Mouse (Mus musculus): Measurements from ENCODE around the gene Yif1b. TPM values are rescaled to one million over a fixed set of nuclear protein-coding genes. Genes with fewer than 3 reads are reported as not detected.

Yif1b gene
- total RNA-seq, 2 experiments from 2014 or later = 5.6 to 8.0 TPM

DNA sequence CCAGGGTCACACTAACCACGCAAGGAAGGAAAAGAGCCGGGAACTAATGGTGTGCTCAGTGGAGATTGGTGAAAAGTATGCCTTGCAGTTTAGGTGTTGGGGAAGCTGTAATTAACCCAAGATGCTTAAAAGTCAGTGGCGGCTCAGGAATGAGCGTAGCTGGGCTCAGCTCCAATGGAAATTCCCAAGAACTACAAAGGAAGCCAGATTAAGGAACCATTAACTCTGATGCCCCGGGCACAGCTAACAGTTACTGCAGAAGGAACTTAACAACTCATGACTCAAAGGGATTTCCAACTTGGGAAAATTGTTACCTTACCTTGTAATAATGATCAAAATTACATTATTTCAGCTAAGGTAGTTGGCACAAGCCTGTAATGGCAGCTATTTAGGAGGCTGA is 38.6 kb downstream of the Yif1b start:
- no peak for ATAC-seq (replicated peaks; ENCODE audit: low FRiP score, poor library complexity, severe bottlenecking)

DNA sequence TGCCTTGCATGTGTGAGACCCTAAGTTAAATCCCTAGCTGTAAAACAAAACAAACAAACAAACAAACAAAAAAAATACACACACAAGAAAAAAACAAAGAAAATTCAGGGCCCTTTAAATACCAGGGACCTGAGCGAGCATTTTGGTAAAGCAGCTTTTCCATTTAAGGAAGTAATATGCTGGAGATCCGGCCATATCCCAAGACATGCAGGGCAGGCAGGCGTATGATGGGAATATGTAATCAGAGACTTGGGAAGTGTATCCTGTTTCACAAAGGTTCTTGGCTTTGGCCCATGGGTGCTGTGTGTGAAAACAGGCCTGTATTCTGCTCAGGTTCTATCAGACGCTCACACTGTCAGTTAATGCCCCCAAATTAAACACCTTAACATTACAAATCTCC is 39.4 kb downstream of the Yif1b start:
- no peak for ATAC-seq (replicated peaks; ENCODE audit: low FRiP score, poor library complexity, severe bottlenecking)

DNA sequence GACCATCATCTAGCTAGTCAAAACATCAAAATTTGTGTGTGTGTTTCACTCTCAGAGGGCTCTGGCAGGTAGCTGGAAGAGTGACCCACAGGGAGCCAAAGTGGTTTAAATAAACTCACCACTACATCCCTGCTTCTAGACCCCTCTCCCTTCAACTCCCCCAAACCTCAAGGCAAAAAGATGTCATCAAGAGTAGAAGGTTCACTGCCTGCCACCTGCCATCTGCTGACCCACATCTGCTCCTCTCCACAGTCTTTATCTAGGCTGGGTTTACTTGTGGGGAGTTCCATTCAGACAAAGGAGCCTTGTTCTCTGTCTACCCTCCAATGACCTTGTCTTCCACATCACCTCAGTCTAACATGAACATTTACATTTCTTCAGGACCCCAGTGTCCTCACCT is 41.1 kb downstream of the Yif1b start:
- no peak for ATAC-seq (replicated peaks; ENCODE audit: low FRiP score, poor library complexity, severe bottlenecking)

DNA sequence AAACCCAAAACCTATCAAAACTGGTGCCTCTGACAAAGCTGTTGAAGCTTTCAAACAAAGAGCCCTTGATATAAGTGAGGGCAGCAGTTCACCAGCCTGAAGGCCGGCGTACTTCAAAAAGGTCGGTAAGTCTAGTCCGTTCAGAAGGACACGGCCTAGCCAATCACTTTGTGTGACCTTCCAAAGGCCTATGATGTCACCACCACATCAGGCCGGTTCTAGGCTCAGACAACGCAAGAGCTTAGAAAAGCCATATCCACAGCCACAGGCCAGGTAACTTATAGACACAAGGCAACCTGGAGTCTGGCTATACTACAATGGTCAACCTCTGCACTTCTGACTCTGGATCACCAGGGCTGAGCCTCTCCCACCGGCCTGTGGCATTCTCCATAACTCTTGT is 41.8 kb downstream of the Yif1b start:
- ATAC-seq (replicated peaks; ENCODE audit: low FRiP score, poor library complexity, severe bottlenecking) = no peak

DNA sequence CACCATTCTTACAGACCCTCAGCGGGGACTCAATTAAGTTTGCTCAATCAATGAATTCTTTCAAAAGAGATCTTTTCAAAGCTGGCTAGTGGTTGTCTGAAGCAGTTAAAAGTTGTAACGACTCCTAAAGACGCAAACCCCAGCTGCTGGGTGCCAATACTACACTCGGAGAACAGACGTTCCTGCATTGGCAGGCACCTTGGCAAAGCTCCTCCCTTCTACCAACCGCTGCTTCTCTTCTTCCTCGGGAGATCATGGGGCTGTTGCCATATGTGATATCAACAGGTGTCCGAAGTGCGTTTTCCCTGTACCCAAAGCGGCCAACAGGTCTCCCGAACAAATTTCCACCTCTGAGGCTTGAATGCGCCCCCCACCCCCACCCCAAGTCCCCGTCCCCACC is 42.7 kb downstream of the Yif1b start:
- ATAC-seq (replicated peaks; ENCODE audit: low FRiP score, poor library complexity, severe bottlenecking) = no peak

DNA sequence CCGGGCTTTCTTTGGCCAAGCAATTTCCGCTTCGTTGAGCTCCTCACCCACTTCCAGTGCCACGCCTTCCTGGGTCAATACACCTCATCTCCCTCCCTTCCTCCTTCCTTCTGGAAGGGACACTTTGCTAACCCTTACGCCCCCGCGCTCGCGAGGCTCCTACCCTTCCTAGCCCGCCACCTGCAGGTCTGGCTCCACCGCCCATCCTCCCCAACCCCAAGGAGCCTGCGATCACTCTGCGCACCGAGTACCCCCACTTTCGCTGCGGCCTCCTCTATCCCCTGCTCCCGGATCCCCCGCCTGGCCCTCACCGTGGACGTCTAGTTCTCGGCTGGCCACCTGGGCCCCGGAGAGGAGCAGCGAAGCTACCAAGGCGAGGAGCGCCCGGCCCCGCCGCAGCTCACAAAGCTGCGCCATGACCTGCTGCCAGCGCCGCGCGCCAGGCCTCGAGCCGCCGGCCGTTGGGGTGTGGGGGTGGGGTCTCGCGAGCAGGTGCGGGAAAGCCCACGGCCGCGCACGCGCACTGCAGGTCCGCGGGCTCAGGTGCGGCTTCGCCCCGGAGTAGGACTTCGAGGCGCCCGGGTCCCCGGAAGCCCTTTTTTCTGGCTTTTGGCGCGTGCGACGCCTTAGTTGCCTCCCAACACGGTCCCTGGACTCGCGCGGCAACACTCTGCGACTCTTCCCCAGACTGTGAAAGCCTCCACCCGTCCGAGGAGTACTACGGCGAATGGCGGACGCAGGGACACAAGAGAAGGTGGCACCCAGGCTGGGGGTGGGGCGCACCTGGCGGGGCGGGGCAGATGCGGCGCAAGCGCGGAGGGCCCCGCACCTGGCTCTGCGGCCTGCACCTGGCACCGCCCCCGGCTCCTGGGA is 43.3 kb downstream of the Yif1b start, which contains the start of gene Spint2:
TSS of gene Spint2 (minus strand) at position 712 of the 873 bp plus-strand sequence.
- no peak for ATAC-seq (replicated peaks; ENCODE audit: low FRiP score, poor library complexity, severe bottlenecking)

DNA sequence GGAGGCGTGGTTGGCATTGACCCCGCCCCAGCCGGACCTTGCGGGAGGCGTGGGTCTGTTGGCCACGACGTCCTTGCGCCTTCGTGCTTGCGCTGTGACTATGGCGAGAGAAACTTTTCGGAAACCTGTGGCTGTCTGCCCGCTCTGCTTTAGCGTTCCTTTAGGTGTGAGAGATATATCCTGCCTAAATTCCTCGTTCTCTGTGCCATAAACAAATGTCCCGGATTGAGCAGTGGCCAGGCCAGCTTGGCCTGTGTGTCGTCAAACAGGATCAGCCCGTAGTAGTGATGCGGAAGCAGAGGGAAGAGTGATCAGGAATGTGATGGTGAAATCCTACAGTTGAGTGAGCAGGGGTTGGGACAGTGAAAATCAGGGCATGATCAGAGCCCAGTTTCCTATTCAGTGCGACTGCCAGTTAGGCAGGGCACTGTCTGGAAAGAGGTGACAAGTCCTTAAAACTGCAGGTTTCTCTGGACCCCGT is 44.0 kb downstream of the Yif1b start:
- 0 out of 2 replicates have a peak, but pooled peaks have one; percentile 25 for ATAC-seq (replicated peaks; ENCODE audit: low FRiP score, poor library complexity, severe bottlenecking)

DNA sequence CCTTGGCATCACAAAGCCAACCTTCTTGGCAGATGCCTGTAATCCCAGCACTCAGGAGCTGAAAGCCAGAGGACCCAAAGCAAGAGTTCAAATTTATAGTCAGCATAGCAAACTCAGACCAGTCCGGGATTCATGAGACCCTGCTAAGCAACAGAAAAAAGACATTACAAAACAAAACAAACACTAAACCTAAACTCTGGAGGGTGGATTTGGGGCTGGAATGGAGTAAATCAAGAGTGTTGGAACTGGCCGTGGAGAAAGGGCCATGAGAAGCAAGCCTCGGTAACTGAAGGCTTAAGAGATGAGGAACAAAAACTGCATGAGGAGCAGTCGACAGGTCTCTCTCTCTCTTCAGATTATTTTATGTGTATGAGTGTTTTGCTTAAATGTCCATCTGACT is 45.7 kb downstream of the Yif1b start:
- ATAC-seq (replicated peaks; ENCODE audit: low FRiP score, poor library complexity, severe bottlenecking) = no peak

DNA sequence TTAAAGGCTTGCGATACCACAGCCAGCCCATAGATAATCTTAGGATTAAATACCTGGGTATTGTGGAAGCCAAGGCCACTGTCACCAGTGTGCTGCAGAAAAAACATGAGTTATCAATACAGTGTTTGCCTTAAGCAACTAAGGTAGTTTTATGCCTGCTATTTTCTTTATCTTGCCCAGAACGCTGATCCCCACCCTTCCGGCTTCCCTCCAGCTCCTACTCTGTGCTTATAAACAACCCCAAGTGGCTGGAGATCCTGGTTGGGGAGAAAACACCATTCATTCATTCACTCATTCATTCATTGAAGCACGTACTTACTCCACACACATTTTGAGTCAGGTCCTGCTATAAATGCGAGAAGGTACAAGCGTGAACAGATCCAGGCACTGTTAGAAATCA is 46.4 kb downstream of the Yif1b start:
- ATAC-seq (replicated peaks; ENCODE audit: low FRiP score, poor library complexity, severe bottlenecking) = no peak

DNA sequence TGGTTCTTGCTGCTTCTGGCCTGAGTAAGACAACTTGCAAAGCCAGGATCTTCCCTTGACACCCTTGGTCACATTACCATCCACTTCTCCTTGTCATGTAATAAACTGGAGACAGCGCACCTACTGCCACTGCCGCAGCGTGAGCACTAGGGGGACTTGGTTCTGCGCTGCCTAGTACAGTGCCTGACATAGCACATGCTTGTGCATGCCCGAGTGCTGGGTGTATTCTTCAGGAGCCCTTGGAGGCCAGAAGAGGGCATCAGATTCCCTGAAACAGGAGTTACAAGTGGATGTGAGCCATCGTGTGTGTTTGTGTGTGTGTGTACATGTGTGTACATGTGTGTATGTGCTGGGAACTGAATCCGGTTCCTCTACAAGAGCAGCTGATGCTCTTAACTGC is 49.4 kb downstream of the Yif1b start:
- ATAC-seq (replicated peaks; ENCODE audit: low FRiP score, poor library complexity, severe bottlenecking) = no peak

DNA sequence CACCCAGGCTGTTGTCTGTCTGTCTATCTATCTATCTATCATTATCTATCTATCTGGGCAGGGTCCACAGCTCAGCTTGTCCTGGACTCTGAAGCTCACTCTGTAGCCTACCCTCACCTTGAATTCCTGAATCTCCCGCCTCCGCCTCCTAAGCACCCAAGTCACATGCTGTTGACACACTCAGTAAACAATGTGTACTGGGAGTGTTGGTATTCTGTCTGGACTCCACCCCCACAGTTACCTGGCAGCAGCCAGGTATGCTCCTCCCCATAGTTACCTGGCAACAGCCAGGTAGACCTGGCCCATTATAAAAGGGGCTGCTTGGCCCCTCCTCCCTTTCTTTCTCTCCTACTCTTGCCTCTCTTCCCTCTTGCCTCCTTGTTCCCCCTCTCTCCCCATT is 50.0 kb downstream of the Yif1b start:
- no peak for ATAC-seq (replicated peaks; ENCODE audit: low FRiP score, poor library complexity, severe bottlenecking)

DNA sequence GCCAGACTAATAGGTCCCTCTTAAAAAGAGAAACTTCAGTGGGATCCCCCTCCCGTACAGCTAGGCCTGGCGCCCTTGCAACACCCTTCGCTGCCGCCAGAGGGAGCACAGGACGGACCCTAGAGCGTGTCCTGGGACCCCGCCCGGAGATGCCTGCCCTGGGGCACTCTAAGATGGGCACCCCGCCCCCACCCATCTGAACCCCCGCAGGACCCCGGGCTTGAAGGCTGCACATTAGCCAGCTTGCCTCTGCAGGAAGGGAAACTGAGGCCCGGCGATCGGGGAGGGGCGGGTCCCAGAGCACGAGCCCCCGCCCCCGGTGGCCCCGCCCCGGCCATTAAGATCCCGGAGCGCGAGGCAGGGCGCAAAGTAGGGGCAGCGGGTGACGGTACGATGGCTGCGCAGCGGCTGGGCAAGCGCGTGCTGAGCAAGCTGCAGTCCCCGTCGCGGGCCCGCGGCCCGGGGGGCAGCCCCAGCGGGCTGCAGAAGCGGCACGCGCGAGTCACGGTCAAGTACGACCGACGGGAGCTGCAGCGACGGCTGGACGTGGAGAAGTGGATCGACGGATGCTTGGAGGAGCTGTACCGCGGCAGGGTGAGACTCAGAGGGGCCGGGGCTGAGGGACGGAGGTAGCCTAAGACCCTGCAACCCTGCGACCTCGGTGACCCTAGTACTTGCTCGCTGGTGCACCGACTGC is 51.0 kb downstream of the Yif1b start, which contains the start of gene Ppp1r14a:
TSS of gene Ppp1r14a (plus strand) at position 367 of the 697 bp plus-strand sequence.
- ATAC-seq (replicated peaks; ENCODE audit: low FRiP score, poor library complexity, severe bottlenecking) = peak; percentile 63

DNA sequence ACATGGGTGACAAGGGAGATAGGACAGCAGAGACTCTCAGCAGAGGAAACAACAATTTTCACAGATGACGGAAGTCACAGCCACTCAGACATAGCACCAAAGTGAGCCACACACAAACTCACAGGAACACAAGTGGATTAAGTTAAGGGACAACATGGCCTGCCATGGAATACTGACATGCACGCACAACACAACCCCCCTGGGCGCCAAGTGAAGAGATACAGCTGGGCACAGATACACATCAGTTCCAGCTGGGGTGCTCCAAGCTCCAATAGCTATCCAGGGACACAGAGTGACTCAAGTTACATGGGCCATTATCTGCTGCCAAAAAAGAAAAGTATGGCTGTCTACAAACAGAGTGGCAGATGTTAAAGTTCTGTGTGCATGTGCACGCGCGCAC is 51.7 kb downstream of the Yif1b start:
- ATAC-seq (replicated peaks; ENCODE audit: low FRiP score, poor library complexity, severe bottlenecking) = no peak

DNA sequence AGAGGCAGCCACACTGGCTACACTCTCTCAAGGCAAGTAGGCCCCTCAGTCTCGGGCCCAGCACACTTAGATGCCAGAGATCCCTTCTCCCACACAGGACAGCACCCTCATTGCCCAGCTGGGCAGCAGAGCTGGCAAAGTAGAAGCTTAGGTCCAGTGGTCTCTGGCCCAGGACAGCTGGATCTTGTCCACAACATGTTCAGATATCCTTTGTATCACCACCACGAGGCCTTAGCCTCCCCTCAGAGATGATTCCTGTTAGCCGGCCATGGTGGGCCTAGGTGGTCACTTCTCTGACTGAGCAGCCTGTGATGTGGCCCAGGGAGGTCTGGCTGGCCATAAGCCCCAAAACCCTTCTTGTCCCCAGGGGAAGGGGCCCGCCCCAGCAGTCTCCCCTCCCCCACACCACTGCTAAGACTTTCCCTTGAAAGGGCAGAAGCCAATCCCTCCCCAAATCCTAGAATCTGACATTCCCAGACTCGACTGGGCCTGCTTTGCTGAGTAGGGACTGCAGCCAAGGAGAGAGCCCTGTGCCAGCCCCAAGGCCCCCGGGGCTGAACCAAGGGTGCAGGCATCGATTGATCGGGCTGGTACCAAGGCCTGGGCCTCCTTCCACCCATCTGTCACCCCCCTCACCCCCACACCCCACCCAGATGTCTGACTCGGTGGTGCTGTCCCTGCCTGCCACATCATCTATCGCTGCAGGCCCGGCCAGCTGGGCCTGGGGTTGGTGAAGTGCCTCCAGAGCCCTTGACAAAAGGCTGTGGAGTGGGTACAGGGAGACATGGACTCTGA is 52.8 kb downstream of the Yif1b start:
- no peak for ATAC-seq (replicated peaks; ENCODE audit: low FRiP score, poor library complexity, severe bottlenecking)

DNA sequence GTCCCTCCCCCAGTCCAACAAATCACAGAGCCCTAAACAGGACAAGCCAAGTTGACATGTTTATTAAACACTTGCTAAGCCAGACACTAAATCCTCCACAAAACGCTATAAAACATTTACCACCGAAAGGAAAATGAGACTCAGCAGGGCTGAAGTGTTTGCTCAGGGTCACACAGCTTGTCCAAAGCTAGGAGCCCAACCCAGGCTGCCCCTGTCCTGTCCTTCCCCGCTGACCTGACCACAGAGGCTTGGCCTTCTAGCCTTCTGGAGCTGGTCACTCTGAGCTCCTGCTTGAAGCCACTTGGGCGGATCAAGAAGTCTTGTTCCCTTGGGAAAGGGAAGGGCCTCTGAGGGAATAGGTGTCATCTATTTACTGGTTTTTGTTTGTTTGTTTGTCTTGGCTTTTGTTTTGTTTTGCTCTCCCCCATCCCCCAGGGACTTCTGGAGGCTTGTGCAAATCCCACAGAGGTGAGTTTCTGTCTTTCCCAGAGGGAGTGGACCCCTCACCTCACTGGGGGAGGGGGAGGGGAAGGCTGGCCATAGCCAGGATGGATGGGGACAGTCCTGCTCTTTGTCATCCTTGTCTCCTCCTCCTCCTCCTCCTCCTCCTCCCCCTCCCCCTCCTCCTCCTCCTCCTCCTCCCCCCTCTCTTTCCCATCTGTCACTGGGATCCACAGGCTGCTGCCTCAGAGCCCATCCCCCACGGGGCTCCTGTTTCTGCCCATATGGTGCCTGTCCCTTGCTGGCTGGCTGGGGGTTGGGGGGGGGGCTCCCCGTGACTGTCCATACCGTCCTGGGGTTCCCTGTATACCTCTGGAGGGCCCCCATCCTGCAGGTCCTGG is 53.7 kb downstream of the Yif1b start:
- no peak for ATAC-seq (replicated peaks; ENCODE audit: low FRiP score, poor library complexity, severe bottlenecking)

DNA sequence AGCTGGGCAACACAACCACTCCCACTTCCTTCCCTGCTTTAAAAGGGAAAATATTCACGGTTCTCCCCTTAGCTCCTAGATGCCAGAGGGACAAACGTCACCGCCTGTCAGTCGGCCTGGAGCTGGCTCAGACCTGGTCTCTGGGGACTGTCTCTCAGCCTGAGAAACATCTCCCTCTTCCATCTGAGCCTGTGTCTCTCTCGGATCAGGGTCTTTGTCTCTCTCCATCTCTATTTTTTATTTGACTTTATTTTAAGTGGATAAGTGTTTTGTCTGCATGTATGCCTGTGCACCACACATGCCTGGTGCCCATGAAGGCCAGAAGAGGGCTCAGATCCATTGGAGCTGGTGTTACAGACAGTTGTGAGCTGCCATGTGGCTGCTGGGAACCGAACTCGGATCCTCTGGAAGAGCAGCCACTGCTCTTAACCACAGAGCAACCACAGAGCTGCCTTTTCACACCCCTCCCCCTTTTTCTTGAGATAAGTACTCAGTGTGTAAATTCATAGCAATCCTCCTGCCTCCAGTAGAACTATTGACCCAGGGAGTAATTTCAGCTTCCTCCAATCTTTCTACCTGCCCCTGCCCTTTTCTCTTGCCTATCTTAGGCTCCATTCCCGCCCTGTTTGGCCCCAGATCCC is 54.4 kb downstream of the Yif1b start:
- ATAC-seq (replicated peaks; ENCODE audit: low FRiP score, poor library complexity, severe bottlenecking) = no peak

DNA sequence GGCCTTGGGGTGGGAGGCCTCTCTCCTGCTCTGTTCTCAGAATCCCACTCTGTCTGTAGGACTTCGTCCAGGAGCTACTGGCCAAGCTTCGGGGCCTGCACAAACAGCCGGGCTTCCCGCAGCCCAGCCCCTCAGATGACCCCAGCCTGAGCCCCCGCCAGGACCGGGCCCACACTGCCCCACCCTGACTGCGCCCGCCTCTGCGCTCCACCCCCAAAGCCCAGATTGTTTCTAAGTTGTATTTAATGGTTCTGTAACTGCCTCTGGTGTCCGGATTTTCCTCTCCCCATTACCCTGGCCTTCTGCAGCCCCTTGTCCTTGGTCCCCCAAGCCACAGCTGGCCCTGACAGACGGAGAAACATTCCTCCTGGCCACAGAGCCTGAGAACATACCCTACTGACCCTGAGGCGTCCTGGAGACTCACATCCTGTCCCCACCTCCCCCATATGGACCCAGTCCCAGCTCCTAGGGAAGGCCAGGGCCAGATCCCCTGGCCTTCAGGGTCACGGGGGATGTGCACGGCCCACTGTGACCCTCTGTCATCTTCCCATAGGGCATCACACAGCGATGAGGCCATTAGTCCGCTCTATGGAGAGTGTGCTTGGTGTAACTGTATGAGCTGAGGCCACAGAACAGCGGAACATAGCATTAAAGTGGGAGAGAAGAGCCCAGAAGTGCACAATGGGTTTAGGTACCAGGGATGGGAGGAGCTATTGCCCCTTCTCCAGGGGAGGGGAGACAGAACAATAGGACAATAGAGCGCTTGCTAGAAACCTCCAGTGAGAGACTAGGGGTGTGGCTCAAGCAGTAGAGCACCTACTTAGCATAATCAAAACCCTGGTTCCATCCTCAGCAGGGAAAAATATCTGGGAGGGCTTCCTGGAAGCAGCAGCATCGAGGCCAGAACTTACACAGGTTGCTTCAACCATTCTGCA is 55.3 kb downstream of the Yif1b start:
- no peak for ATAC-seq (replicated peaks; ENCODE audit: low FRiP score, poor library complexity, severe bottlenecking)

Measured in erythroid progenitor cell, adult 5-6 weeks (primary cell).